Comparison of ENCODE assay signal across 9 mouse cellular contexts in the genomic region with DNA sequence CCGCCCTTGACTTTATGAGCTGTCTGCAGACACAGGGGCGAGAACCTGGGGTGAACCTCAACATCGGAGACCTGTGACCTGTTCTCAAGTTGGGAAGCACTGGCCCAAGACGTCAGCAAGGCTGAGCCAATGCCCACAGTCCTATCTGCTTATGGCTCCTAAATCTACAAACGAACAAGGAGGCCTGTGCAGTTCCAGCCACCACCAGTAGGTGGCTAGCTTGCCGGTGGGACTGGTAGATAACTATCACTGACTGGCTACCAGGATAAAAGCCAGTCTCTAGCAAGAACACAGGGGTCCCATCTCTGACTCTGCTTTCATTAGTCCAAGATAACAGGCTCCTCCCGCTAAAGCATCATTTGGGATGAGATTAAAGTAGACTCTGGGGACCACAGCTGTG.
DNase-seq lines count a peak whose midpoint lies in the region; ATAC-seq and TF ChIP-seq lines count a peak whose summit lies in the region.
"Had no signal": no experiment of that assay in that cellular context is flagged by ENCODE, and none has a peak within 500 bp of the region (broad histone marks: within the 10 kb centered on the region; RNA-seq: fewer than 3 reads in every experiment).

No protein-coding gene starts in this region.

- H3K4me1 ChIP-seq in kidney, embryonic 15.5 days: no peaks in the 10 kb centered on the region
- H3K4me1 ChIP-seq in forebrain, postnatal 0 days (ENCODE audit: insufficient read depth): no peaks in the 10 kb centered on the region
- H3K4me1 ChIP-seq in kidney, postnatal 0 days (replicated peaks; ENCODE audit: insufficient read depth, low read length): no peaks in the 10 kb centered on the region
- peaks cover 2% of the 10 kb centered on the region; the same call in 1 of the 2 replicates for H3K4me1 ChIP-seq in limb, embryonic 14.5 days (ENCODE audit: control insufficient read depth, insufficient read depth, low read length)
- H3K4me1 ChIP-seq in neural tube, embryonic 13.5 days (replicated peaks): 0 out of 2 replicates have a peak, but pooled peaks cover 4% of the 10 kb centered on the region

- H3K9me3 ChIP-seq in kidney, embryonic 15.5 days (replicated peaks): no peaks in the 10 kb centered on the region
- no peaks in the 10 kb centered on the region for H3K9me3 ChIP-seq in forebrain, postnatal 0 days (ENCODE audit: low read length)
- no peaks in the 10 kb centered on the region for H3K9me3 ChIP-seq in kidney, postnatal 0 days (replicated peaks; ENCODE audit: low read length)
- no peaks in the 10 kb centered on the region for H3K9me3 ChIP-seq in limb, embryonic 14.5 days (ENCODE audit: control insufficient read depth, low read length)
- H3K9me3 ChIP-seq in neural tube, embryonic 13.5 days: 0 out of 2 replicates have a peak, but pooled peaks cover under 1% of the 10 kb centered on the region

- H3K36me3 ChIP-seq in kidney, embryonic 15.5 days: peaks cover 3% of the 10 kb centered on the region; the same call in 1 of the 2 replicates
- no peaks in the 10 kb centered on the region for H3K36me3 ChIP-seq in forebrain, postnatal 0 days (ENCODE audit: insufficient read depth)
- no peaks in the 10 kb centered on the region for H3K36me3 ChIP-seq in kidney, postnatal 0 days (ENCODE audit: insufficient read depth, low read length)
- no peaks in the 10 kb centered on the region for H3K36me3 ChIP-seq in limb, embryonic 14.5 days (ENCODE audit: control insufficient read depth, insufficient read depth, low read length)
- H3K36me3 ChIP-seq in neural tube, embryonic 13.5 days: no peaks in the 10 kb centered on the region

- peak; percentile 80 for DNase-seq in kidney, adult 18-20 months
- DNase-seq in c-Kit-positive CD71-negative TER-119-negative erythroid progenitor cells, embryonic 14.5 days (ENCODE audit: low read depth): peak; percentile 56
- DNase-seq in forebrain, postnatal 0 days: peak; percentile 87
- peak; percentile 71 for DNase-seq in kidney, postnatal 0 days (ENCODE audit: low spot score)
- DNase-seq in limb, embryonic 14.5 days (ENCODE audit: low spot score): peak; percentile 88
- DNase-seq in thymus, adult 18-20 months: peak; percentile 42 to 44

- WGBS in kidney, embryonic 15.5 days: 25% methylated on average over 7 of the region's 7 CpGs
- WGBS in forebrain, postnatal 0 days: 24% methylated on average over 7 of the region's 7 CpGs
- WGBS in kidney, postnatal 0 days: 25% methylated on average over 7 of the region's 7 CpGs
- WGBS in limb, embryonic 14.5 days: 20% methylated on average over 7 of the region's 7 CpGs
- WGBS in neural tube, embryonic 13.5 days: 18% methylated on average over 7 of the region's 7 CpGs

- no peak for TF ChIP-seq POLR2A in limb, embryonic 14.5 days (IDR thresholded peaks at IDR 0.05; ENCODE audit: borderline replicate concordance, extremely low read depth, insufficient read depth, insufficient read length)

- peak; percentile 92 for TF ChIP-seq CTCF in forebrain, postnatal 0 days (IDR thresholded peaks at IDR 0.05; ENCODE audit: low read depth)
- peak; percentile 83 for TF ChIP-seq CTCF in kidney, postnatal 0 days (IDR thresholded peaks at IDR 0.05; ENCODE audit: low read depth)

- no peak overlapping the region for H3K4me2 ChIP-seq in kidney, embryonic 15.5 days
- H3K4me2 ChIP-seq in forebrain, postnatal 0 days (ENCODE audit: low read depth): no peak overlapping the region
- no peak overlapping the region for H3K4me2 ChIP-seq in kidney, postnatal 0 days (ENCODE audit: low read length)
- H3K4me2 ChIP-seq in limb, embryonic 14.5 days (replicated peaks; ENCODE audit: low read depth, low read length, severe bottlenecking): no peak overlapping the region
- H3K4me2 ChIP-seq in neural tube, embryonic 13.5 days: no peak overlapping the region

- no peak overlapping the region for H3K9ac ChIP-seq in kidney, embryonic 15.5 days
- H3K9ac ChIP-seq in forebrain, postnatal 0 days: no peak overlapping the region
- no peak overlapping the region for H3K9ac ChIP-seq in kidney, postnatal 0 days (ENCODE audit: low read depth, low read length)
- no peak overlapping the region for H3K9ac ChIP-seq in limb, embryonic 14.5 days (ENCODE audit: low read depth, low read length, severe bottlenecking)
- H3K9ac ChIP-seq in neural tube, embryonic 13.5 days: no peak overlapping the region

- no peak for ATAC-seq in kidney, embryonic 15.5 days (replicated peaks; ENCODE audit: low FRiP score)
- ATAC-seq in forebrain, postnatal 0 days: no peak
- no peak for ATAC-seq in kidney, postnatal 0 days (replicated peaks; ENCODE audit: low FRiP score, low read depth)
- ATAC-seq in limb, embryonic 14.5 days (ENCODE audit: low FRiP score, low read depth): no peak
- ATAC-seq in neural tube, embryonic 13.5 days (ENCODE audit: low read depth): peak; percentile 22; the same call in 1 of the 2 replicates

- H3K27ac ChIP-seq in kidney, embryonic 15.5 days: no peak overlapping the region
- no peak overlapping the region for H3K27ac ChIP-seq in forebrain, postnatal 0 days (ENCODE audit: low read depth, low read length)
- no peak overlapping the region for H3K27ac ChIP-seq in kidney, postnatal 0 days
- no peak overlapping the region for H3K27ac ChIP-seq in limb, embryonic 14.5 days (replicated peaks; ENCODE audit: low read depth, low read length)
- no peak overlapping the region for H3K27ac ChIP-seq in neural tube, embryonic 13.5 days (replicated peaks)

- no peak overlapping the region for H3K4me3 ChIP-seq in kidney, embryonic 15.5 days (replicated peaks)
- no peak overlapping the region for H3K4me3 ChIP-seq in forebrain, postnatal 0 days (ENCODE audit: low read depth, low read length)
- no peak overlapping the region for H3K4me3 ChIP-seq in kidney, postnatal 0 days (replicated peaks; ENCODE audit: low read depth, low read length)
- no peak overlapping the region for H3K4me3 ChIP-seq in limb, embryonic 14.5 days (replicated peaks; ENCODE audit: low read length)
- no peak overlapping the region for H3K4me3 ChIP-seq in neural tube, embryonic 13.5 days
- H3K4me3 ChIP-seq: erythroblast, embryonic 14.5 days had no signal

- peaks cover 53% of the 10 kb centered on the region for H3K27me3 ChIP-seq in kidney, embryonic 15.5 days
- H3K27me3 ChIP-seq in forebrain, postnatal 0 days (ENCODE audit: insufficient read depth, low read length): no peaks in the 10 kb centered on the region; the same call in 1 of the 2 replicates
- H3K27me3 ChIP-seq in kidney, postnatal 0 days (ENCODE audit: insufficient read depth, low read length): no peaks in the 10 kb centered on the region
- H3K27me3 ChIP-seq in limb, embryonic 14.5 days (ENCODE audit: control insufficient read depth, insufficient read depth, low read length): no peaks in the 10 kb centered on the region
- peaks cover 15% of the 10 kb centered on the region; the same call in 1 of the 2 replicates for H3K27me3 ChIP-seq in neural tube, embryonic 13.5 days
